Mouse (Mus musculus): Measurements from ENCODE around the gene Olfr67.
"Not testable (repeated sequence)": the region's sequence is repeated elsewhere in the genome, so short reads cannot be mapped to it uniquely, and the experiment has no call there.

Olfr67 gene

DNA sequence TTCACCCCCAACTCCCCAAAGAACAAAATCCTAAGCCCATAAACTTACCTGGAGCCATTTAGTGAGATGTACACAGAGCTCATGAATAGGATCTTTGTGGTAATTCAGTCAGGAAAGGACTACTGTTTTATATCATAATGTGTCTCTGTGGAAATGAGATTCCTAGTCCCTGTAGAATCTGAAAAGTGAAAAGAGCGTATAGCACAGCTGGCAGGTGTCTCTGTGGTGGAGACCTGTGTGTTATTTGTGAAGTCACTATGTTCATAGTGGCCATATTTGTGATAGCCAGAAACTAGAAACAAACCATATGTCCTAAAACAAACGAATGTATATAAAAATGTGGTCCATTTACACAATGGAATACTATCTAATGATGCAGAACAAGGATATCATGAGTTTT, 20.1 kb downstream of the Olfr67 start, which contains the start of gene Olfr69:
Gene Olfr69, minus strand, starts transcription at position 101 of the 400 bp plus-strand sequence.
- no peak for DNase-seq (ENCODE audit: low spot score in 2 of 2)

DNA sequence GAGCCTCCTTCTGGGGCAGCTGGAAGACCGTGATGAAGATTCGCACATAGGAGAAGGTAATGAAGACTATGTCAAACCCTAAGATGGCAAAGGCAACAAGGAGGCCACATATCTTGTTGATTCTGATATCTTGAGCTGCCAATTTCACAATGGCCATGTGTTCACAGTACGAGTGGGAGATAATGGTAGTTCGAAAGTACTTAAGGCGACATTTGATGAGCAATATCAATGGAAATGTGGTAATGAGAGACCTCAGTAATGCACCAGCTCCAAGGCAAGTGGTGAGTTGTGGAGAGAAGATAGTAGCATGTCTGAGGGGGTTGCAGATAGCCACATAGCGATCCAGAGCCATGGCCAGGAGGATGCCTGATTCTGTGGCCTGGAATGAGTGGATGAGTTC, 23.9 kb downstream of the Olfr67 start:
- DNase-seq (ENCODE audit: low spot score in 2 of 2) = not testable (repeated sequence)

DNA sequence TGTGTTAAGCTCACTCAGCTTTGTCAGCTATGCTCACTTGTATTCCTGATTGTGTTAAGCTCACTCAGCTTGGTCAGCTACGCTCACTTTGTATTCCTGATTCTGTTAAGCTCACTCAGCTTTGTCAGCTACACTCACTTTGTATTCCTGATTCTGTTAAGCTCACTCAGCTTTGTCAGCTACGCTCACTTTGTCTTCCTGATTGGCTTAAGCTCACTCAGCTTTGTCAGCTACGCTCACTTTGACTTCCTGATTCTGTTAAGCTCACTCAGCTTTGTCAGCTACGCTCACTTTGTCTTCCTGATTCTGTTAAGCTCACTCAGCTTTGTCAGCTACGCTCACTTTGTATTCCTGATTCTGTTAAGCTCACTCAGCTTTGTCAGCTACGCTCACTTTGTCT, 29.4 kb downstream of the Olfr67 start:
- DNase-seq (ENCODE audit: low spot score in 2 of 2) = not testable (repeated sequence)

DNA sequence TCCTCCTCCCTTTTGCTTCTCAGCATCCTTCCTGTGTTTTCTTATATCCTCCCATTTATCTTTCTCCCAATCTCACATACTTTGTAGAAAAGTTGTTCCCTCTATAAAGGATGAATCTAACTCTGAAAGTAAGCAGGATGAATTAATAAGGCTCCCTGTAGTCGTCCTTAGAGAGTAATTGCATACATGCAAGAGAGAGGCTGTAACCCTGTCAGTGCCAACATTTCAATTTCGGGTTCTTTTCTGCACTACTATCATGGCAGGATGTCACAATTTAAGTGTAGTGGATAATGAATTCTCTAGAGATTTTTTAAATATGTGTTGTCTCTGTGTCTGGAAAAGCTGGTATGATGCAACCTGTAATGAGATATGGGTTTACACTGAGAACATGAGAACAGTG, 34.4 kb downstream of the Olfr67 start, which contains the start of gene Olfr630:
Gene Olfr630, minus strand, starts transcription at position 101 of the 400 bp plus-strand sequence.
- DNase-seq (ENCODE audit: low spot score in 2 of 2) = no peak

DNA sequence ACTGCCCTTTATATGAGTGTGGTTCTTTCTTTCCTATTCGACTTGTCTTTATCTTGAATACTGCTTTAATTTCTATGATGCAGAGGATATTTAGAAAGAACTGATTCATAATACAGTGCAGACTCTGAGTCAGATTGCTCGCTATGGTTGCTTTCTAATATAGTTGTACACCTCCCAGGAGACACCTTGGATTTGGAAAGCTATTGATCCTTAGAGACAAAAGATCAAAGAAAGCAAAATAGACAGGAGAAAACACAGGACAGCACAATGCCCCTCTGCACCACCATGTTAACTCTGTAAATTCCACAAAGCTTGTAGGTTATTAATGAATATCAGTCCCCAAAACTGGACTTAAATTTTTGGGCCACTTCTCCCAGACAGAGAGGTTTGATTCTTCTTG, 46.8 kb downstream of the Olfr67 start, which contains the start of gene Olfr629:
Gene Olfr629, minus strand, starts transcription at position 101 of the 400 bp plus-strand sequence.
- DNase-seq (ENCODE audit: low spot score in 2 of 2) = no peak

All from frontal cortex, postnatal 14 days (tissue).